Mouse (Mus musculus): ENCODE data around the gene Mpv17.

DNA sequence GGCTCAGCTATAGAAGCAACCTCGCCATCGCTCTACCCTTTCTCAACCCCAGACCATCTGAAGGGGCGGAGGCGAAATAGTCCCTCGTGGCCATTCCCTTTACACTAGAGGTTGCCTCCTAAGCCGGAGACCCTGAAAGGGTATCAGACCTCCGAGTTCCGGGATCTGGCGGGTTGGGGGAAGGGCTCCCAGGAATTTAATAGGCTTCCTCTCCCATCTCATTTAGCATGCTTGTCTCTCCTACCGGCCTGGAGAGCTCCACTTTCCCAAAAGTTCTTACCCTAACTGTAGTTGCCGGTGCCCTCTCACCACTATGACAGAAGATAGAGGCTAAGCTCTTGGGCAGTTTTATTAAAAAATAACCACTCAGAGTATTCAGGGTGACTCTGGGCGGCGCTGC is 16.4 kb downstream of the Mpv17 start:
- no peak for TF ChIP-seq CTCF (IDR thresholded peaks at IDR 0.05; ENCODE audit: borderline replicate concordance, control insufficient read depth, extremely low read depth, insufficient read depth, low read length, poor library complexity)
- no peak for TF ChIP-seq POLR2A (IDR thresholded peaks at IDR 0.05; ENCODE audit: control insufficient read depth, extremely low read depth, insufficient read depth, low read length, poor library complexity)
